Mouse (Mus musculus) neural tube, embryonic 14.5 days (tissue): ENCODE measurements around the gene Arid1b. TPM values are rescaled to one million over a fixed set of nuclear protein-coding genes. Genes with fewer than 3 reads are reported as not detected.

Experiments used
- ATAC-seq: fragments of 200-750 bp; cut with Nextera tagmentation; 2 replicates; pipeline ENCODE4 v1.8.0; 2017; ENCODE audit warnings: low read depth, mild to moderate bottlenecking, moderate TSS enrichment, moderate library complexity
- H3K27ac ChIP-seq: fragments of 300-500 bp; sonication (generic); 2 replicates; pipeline ENCODE4 v1.5.1; 2014; ENCODE audit warnings: low read depth, mild to moderate bottlenecking, control low read depth, low read length, moderate library complexity, mixed read lengths
- H3K27me3 ChIP-seq: fragments of 300-500 bp; sonication (generic); 2 replicates; pipeline ENCODE4 v1.6.1; 2014; ENCODE audit warnings: low read length; ENCODE audit not compliant: control insufficient read depth, insufficient read depth
- H3K36me3 ChIP-seq: fragments of 300-500 bp; sonication (generic); 2 replicates; pipeline ENCODE4 v1.6.1; 2014; ENCODE audit warnings: low read length, mixed read lengths; ENCODE audit not compliant: control insufficient read depth, insufficient read depth
- H3K4me1 ChIP-seq: fragments of 300-500 bp; sonication (generic); 2 replicates; pipeline ENCODE4 v1.6.1; 2014; ENCODE audit warnings: low read length; ENCODE audit not compliant: control insufficient read depth, insufficient read depth
- H3K4me2 ChIP-seq: fragments of 300-500 bp; sonication (generic); 2 replicates; pipeline ENCODE4 v1.6.1; 2014; ENCODE audit warnings: mild to moderate bottlenecking, low read depth, low read length, control low read depth
- H3K4me3 ChIP-seq: fragments of 300-500 bp; sonication (generic); 2 replicates; pipeline ENCODE4 v1.5.1; 2014; ENCODE audit warnings: low read depth, low read length, control low read depth, mixed read lengths
- H3K9ac ChIP-seq: fragments of 300-500 bp; sonication (generic); replicated peaks from 2 replicates; pipeline ENCODE4 v1.6.1; 2014; ENCODE audit warnings: low read depth, mild to moderate bottlenecking, control low read depth, low read length, mixed read lengths
- H3K9me3 ChIP-seq: fragments of 300-500 bp; sonication (generic); 2 replicates; pipeline ENCODE4 v1.6.1; 2016; ENCODE audit warnings: low read length; ENCODE audit not compliant: control insufficient read depth
- WGBS: fragments of 180-500 bp; shearing (Covaris S2); extraction: QIAGEN DNeasy Blood & Tissue Kit; methylation state at CpG from one replicate; pipeline ENCODE4 v1.1.7; 2014; 5-methylcytosine and 5-hydroxymethylcytosine counted together
- polyA plus RNA-seq: library from polyadenylated mRNA; unstranded; fragments of >200 nt; fragmentation: Nextera tagmentation; extraction: Ambion mirVana; gene quantifications from 2 replicates; pipeline ENCODE4 v1.2.1, GENCODE M21; 2014

Arid1b gene
- polyA plus RNA-seq, 1 experiment from 2014 or later = 22.2 TPM

DNA sequence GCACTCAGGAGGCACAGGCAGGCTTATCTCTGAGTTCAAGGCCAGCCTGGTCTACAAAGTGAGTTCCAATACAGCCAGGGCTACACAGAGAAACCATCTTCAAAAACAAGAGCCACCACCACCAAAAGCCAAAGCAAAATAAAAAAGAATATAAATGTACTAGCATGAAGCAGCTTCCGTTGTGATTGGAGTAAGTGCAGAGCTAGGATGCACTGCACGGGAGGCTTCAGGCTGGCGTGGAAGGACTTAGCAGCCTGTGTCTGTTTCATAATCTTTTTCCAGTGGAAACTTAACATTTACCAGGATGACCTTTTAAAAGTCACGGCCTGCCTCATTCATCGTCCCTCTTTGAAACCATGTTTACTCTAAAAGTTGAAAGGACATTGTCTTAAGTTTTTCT is 67.5 kb downstream of the Arid1b start:
- 71% methylated on average over 5 of the region's 5 CpGs for WGBS
- no peak for ATAC-seq
- H3K4me1 ChIP-seq = peaks cover 41% of the 10 kb centered on the region

DNA sequence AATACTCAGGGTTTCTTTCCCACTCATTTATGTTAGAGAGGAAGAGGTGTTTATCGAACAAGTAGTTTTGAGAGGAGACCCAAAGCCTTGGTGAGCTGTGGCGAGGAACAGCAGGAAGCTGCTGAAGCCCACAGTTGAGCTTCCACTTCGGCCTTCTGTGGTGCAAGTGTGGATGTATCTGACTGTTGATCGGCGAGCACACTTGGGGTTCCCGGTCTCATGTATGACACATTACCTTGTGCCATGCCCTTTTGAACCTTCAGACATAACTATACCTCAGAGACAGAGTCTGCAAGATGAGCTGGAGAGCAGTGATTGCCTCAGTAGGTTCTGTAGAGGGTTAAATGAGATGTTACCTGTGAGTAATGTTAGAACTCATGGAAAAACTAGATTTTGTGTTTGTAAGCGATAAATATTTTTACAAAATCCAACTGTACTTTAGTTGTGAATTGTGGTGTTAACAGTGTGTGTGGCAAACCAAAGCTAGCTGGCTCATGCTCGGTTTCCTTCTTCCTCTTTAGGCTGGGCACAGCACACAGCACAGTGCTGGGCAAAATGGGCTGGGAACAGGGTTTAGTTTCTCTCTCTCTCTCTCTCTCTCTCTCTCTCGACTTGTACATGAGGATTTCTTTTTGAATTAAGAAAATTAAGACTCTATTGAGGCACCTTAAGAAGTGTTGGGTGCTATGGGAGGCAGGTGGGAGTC is 69.5 kb downstream of the Arid1b start:
- Histone ChIP-seq H3K4me1 (peaks cover 22% of the 10 kb centered on the region), H3K9ac (no peak overlapping the region), H3K27ac (no peak overlapping the region), H3K4me3 (no peak overlapping the region), H3K36me3 (no peaks in the 10 kb centered on the region), H3K27me3 (no peaks in the 10 kb centered on the region), H3K9me3 (no peaks in the 10 kb centered on the region), H3K4me2 (no peak overlapping the region)
- WGBS = 89% methylated on average over 9 of the region's 9 CpGs
- ATAC-seq = no peak

More for the DNA sequence above, 67.5 kb downstream of the Arid1b start:
- no peak overlapping the region for H3K27ac ChIP-seq
- no peaks in the 10 kb centered on the region for H3K36me3 ChIP-seq
- H3K9me3 ChIP-seq = no peaks in the 10 kb centered on the region
- H3K27me3 ChIP-seq = no peaks in the 10 kb centered on the region
- no peak overlapping the region for H3K9ac ChIP-seq
- H3K4me3 ChIP-seq = no peak overlapping the region
- H3K4me2 ChIP-seq = no peak overlapping the region

- Histone ChIP-seq H3K4me3 (no peak overlapping the region), H3K9ac (no peak overlapping the region), H3K36me3 (no peaks in the 10 kb centered on the region), H3K4me1 (peaks cover 13% of the 10 kb centered on the region; the same call in 1 of the 2 replicates), H3K4me2 (no peak overlapping the region), H3K27me3 (no peaks in the 10 kb centered on the region), H3K27ac (no peak overlapping the region), H3K9me3 (no peaks in the 10 kb centered on the region)
- 86% methylated on average over 6 of the region's 6 CpGs for WGBS
- no peak for ATAC-seq
Observed at GRCm38 (mm10) chr17:5064777-5065176, 70.6 kb downstream of the Arid1b start.

- Histone ChIP-seq H3K27me3 (no peaks in the 10 kb centered on the region), H3K9ac (no peak overlapping the region), H3K4me2 (no peak overlapping the region), H3K4me1 (peaks cover 11% of the 10 kb centered on the region; the same call in 1 of the 2 replicates), H3K27ac (no peak overlapping the region), H3K36me3 (no peaks in the 10 kb centered on the region), H3K4me3 (no peak overlapping the region), H3K9me3 (no peaks in the 10 kb centered on the region)
- WGBS = 68% methylated on average over 6 of the region's 6 CpGs
- ATAC-seq = peak; percentile 41; the same call in 1 of the 2 replicates
Observed at GRCm38 (mm10) chr17:5065270-5065669, 71.1 kb downstream of the Arid1b start.

DNA sequence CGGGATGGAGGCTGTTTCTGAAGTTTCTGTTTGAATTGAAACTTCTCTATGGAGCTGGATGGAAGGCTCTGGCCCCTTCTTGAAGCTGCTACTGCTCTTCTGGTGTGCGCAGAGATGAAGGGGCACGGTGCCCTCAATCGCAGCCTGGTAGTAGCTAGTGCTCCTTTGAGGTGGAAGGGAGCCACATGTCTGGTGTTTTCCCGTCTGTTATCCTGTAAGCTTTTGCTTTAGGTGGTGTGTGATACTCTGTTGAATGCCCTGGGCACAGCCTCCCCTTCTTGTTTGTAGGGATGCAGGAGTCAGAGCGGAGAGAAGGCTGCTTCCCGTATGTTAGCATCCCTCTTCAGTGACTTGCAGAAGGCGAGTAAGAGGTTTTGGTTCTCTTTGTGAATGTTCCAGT is 72.7 kb downstream of the Arid1b start:
- ATAC-seq = no peak
- H3K4me1 ChIP-seq = peaks cover 12% of the 10 kb centered on the region; the same call in 1 of the 2 replicates

GRCm38 (mm10) chr17:5067264-5067663 is 73.1 kb downstream of the Arid1b start:
- Histone ChIP-seq H3K27me3 (no peaks in the 10 kb centered on the region), H3K9ac (no peak overlapping the region), H3K27ac (no peak overlapping the region), H3K4me3 (no peak overlapping the region), H3K9me3 (no peaks in the 10 kb centered on the region), H3K4me1 (peaks cover 12% of the 10 kb centered on the region; the same call in 1 of the 2 replicates), H3K36me3 (no peaks in the 10 kb centered on the region), H3K4me2 (no peak overlapping the region)
- 36% methylated on average over 4 of the region's 4 CpGs for WGBS
- ATAC-seq = no peak

More for the DNA sequence above, 72.7 kb downstream of the Arid1b start:
- H3K4me2 ChIP-seq = no peak overlapping the region
- no peaks in the 10 kb centered on the region for H3K9me3 ChIP-seq
- H3K9ac ChIP-seq = no peak overlapping the region
- no peak overlapping the region for H3K4me3 ChIP-seq
- WGBS = 80% methylated on average over 8 of the region's 8 CpGs
- no peaks in the 10 kb centered on the region for H3K27me3 ChIP-seq
- no peaks in the 10 kb centered on the region for H3K36me3 ChIP-seq
- H3K27ac ChIP-seq = no peak overlapping the region

DNA sequence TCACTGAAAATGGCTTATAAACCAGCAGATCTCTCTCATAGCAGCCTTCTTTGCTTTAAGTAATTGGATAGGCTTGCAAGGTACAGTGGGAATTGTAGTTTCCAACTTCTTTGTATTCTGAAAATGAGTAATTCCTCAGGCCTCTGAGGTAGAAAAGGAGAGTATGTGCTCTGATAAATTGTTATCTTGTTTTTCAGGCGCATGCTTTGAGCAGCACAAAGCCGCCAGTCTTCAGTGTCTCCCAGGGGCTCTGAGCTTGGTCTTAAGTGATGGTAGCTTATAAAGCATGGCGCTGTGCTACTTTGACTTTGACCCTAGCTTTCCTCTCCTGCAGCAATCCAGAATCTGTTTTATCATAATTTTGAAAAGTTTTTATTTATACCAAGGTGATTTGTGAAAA is 76.3 kb downstream of the Arid1b start:
- H3K9me3 ChIP-seq = no peaks in the 10 kb centered on the region
- no peak for ATAC-seq
- H3K4me3 ChIP-seq = no peak overlapping the region
- H3K4me1 ChIP-seq = peaks cover 7% of the 10 kb centered on the region; the same call in 1 of the 2 replicates
- H3K9ac ChIP-seq = no peak overlapping the region
- H3K4me2 ChIP-seq = no peak overlapping the region
- H3K27me3 ChIP-seq = no peaks in the 10 kb centered on the region
- H3K27ac ChIP-seq = 0 out of 2 replicates have a peak overlapping the region, but pooled peaks have one; percentile 5
- no peaks in the 10 kb centered on the region for H3K36me3 ChIP-seq
- 70% methylated on average over 3 of the region's 3 CpGs for WGBS

DNA sequence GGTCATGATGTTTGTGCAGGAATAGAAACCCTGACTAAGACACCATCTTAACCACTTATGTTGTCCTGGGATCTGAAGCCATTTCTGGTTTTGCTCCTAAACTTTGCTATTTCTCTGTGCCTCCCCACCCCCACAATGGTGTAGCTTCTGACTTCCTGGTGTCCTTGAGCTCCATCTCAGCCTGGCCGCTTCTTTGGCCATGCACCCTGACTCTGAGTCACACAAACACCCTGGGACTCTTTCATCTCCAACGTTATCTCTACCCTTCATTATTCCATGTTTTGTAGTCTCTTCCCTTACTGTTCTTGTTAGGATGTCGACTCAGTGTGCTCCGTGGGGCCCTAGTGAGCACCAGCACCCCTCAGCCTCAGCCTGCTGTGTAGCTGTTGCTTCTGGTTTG is 78.4 kb downstream of the Arid1b start:
- H3K36me3 ChIP-seq = no peaks in the 10 kb centered on the region
- 0 out of 2 replicates have a peak, but pooled peaks cover 6% of the 10 kb centered on the region for H3K4me1 ChIP-seq
- H3K4me3 ChIP-seq = no peak overlapping the region
- no peak for ATAC-seq
- no peak overlapping the region for H3K27ac ChIP-seq
- no peaks in the 10 kb centered on the region for H3K9me3 ChIP-seq
- no peak overlapping the region for H3K4me2 ChIP-seq
- H3K27me3 ChIP-seq = no peaks in the 10 kb centered on the region
- 90% methylated on average over 4 of the region's 4 CpGs for WGBS
- H3K9ac ChIP-seq = no peak overlapping the region

DNA sequence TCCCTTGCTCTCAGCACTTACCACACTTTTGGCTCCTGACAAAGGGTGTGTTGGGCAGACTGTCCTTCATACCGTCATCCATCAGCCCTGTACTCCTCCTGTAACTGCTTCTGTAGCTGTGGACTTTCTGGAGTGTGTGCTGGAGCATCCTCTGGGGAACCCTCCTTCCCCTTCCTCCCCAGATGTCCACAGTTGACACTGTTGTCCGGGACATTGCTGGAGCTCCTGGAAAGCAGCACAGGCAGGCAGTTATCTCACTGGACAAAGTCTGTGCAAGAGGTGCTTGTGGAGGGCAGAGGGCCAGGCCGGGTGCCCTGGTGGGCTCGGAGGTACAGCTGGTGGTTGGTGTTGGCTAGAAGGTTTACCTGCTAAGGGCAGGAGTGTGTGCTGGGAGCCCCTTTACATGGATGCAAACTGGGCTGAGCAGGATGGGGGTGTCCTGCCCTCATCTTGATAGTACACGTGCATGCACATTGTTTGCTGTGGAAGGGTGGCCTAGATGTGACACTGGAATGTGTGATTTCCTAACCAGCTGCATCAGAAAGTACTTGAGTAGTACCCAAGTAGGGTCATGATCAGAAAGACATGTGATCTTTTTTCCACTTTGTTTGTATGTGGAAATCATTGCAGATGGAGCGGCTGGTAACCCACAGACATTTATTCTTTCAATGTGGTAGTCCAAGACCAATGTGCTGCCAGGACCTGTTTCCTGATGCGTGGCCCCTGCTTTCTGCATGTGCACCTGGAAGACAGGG is 80.8 kb downstream of the Arid1b start:
- H3K4me2 ChIP-seq = no peak overlapping the region
- H3K9me3 ChIP-seq = no peaks in the 10 kb centered on the region
- no peak overlapping the region for H3K4me3 ChIP-seq
- no peak overlapping the region for H3K9ac ChIP-seq
- 0 out of 2 replicates have a peak, but pooled peaks cover 6% of the 10 kb centered on the region for H3K4me1 ChIP-seq
- ATAC-seq = no peak
- no peak overlapping the region for H3K27ac ChIP-seq
- no peaks in the 10 kb centered on the region for H3K27me3 ChIP-seq
- no peaks in the 10 kb centered on the region for H3K36me3 ChIP-seq
- WGBS = 76% methylated on average over 7 of the region's 7 CpGs
